In the genomic region with DNA sequence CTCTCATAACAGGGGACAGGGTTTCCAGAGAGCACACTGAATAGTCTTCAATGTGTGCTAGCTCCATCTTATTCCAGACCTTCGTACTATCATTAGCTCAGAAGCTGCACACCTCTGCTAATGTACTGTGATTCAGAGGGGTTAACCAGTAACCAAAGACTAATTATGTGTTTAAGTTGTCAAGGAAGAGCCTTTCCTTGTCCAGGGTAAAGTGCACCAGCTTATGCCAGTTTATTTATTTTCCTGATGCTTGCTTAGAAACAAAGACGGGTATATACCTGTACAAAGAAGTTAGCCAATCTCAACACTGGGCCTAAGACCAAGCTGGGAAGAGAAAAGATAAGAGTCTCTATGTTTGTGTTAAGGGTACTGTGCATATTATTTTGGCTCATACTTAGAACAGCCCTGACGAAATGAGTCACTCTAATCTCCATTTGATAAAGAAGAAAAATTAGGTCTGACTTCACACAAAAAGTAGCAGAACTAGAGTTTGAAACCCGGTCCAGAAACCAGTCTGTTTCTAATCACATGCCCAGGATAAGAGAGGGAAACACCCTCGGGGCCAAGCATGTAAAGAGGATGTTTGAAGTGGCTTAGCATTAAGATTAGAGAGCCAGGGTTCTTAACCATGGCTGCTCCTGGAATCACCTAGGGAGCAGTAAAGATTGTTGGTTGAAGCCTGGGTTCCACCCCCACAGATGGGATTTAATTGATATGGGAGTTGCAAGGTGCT, we compare ENCODE assay signal across 12 mouse cellular contexts. TPM values are rescaled to one million over a fixed set of nuclear protein-coding genes. Genes with fewer than 3 reads are reported as not detected.
DNase-seq lines count a peak whose midpoint lies in the region; ATAC-seq and TF ChIP-seq lines count a peak whose summit lies in the region.
"Had no signal": no experiment of that assay in that cellular context is flagged by ENCODE, and none has a peak within 500 bp of the region (broad histone marks: within the 10 kb centered on the region; RNA-seq: fewer than 3 reads in every experiment).

No protein-coding gene starts in this region.

- H3K4me1 ChIP-seq in kidney, postnatal 0 days (replicated peaks; ENCODE audit: insufficient read depth, low read length) = peaks cover 15% of the 10 kb centered on the region
- peaks cover 31% of the 10 kb centered on the region for H3K4me1 ChIP-seq in embryonic facial prominence, embryonic 14.5 days (ENCODE audit: control insufficient read depth, insufficient read depth, low read length)
- peaks cover 60% of the 10 kb centered on the region for H3K4me1 ChIP-seq in neural tube, embryonic 13.5 days (replicated peaks)
- H3K4me1 ChIP-seq in forebrain, embryonic 15.5 days = peaks cover 37% of the 10 kb centered on the region

- WGBS in kidney, postnatal 0 days = 51% methylated on average over 5 of the region's 5 CpGs
- WGBS in embryonic facial prominence, embryonic 14.5 days = 47% methylated on average over 5 of the region's 5 CpGs
- 25% methylated on average over 5 of the region's 5 CpGs for WGBS in large intestine, adult 2 months
- 57% methylated on average over 5 of the region's 5 CpGs for WGBS in neural tube, embryonic 13.5 days
- 63% methylated on average over 5 of the region's 5 CpGs for WGBS in forebrain, embryonic 15.5 days

- no peaks in the 10 kb centered on the region for H3K36me3 ChIP-seq in kidney, postnatal 0 days (ENCODE audit: insufficient read depth, low read length)
- no peaks in the 10 kb centered on the region for H3K36me3 ChIP-seq in embryonic facial prominence, embryonic 14.5 days (ENCODE audit: control insufficient read depth, insufficient read depth, low read length)
- H3K36me3 ChIP-seq in neural tube, embryonic 13.5 days = no peaks in the 10 kb centered on the region
- H3K36me3 ChIP-seq in forebrain, embryonic 15.5 days = no peaks in the 10 kb centered on the region
- H3K36me3 ChIP-seq: limb, embryonic 15.5 days had no signal

- H3K27ac ChIP-seq in kidney, postnatal 0 days = no peak overlapping the region
- H3K27ac ChIP-seq in embryonic facial prominence, embryonic 14.5 days (replicated peaks; ENCODE audit: low read depth, low read length) = no peak overlapping the region
- peak overlapping the region; percentile 33 for H3K27ac ChIP-seq in neural tube, embryonic 13.5 days (replicated peaks)
- H3K27ac ChIP-seq in forebrain, embryonic 15.5 days (replicated peaks) = no peak overlapping the region
- H3K27ac ChIP-seq: limb, embryonic 15.5 days had no signal

- ATAC-seq in kidney, postnatal 0 days (replicated peaks; ENCODE audit: low FRiP score, low read depth) = no peak
- ATAC-seq in embryonic facial prominence, embryonic 14.5 days (ENCODE audit: low read depth) = no peak
- ATAC-seq in neural tube, embryonic 13.5 days (ENCODE audit: low read depth) = no peak
- ATAC-seq in forebrain, embryonic 15.5 days (replicated peaks) = no peak
- ATAC-seq: midbrain, embryonic 16.5 days had no signal

- H3K4me2 ChIP-seq in kidney, postnatal 0 days (ENCODE audit: low read length) = 0 out of 2 replicates have a peak overlapping the region, but pooled peaks have one; percentile 2
- H3K4me2 ChIP-seq in embryonic facial prominence, embryonic 14.5 days (ENCODE audit: low read depth, low read length) = 0 out of 2 replicates have a peak overlapping the region, but pooled peaks have one; percentile 12
- peak overlapping the region; percentile 92 for H3K4me2 ChIP-seq in neural tube, embryonic 13.5 days
- H3K4me2 ChIP-seq in forebrain, embryonic 15.5 days (replicated peaks) = no peak overlapping the region
- H3K4me2 ChIP-seq: limb, embryonic 15.5 days had no signal

- no peak for TF ChIP-seq CTCF in kidney, postnatal 0 days (IDR thresholded peaks at IDR 0.05; ENCODE audit: low read depth)

- H3K4me3 ChIP-seq in kidney, postnatal 0 days (replicated peaks; ENCODE audit: low read depth, low read length) = no peak overlapping the region
- H3K4me3 ChIP-seq in embryonic facial prominence, embryonic 14.5 days (ENCODE audit: low read depth, low read length) = no peak overlapping the region
- H3K4me3 ChIP-seq in neural tube, embryonic 13.5 days = no peak overlapping the region; the same call in 1 of the 2 replicates
- H3K4me3 ChIP-seq in forebrain, embryonic 15.5 days = no peak overlapping the region
- H3K4me3 ChIP-seq: limb, embryonic 15.5 days had no signal

- no peaks in the 10 kb centered on the region for H3K9me3 ChIP-seq in kidney, postnatal 0 days (replicated peaks; ENCODE audit: low read length)
- H3K9me3 ChIP-seq in embryonic facial prominence, embryonic 14.5 days (ENCODE audit: control insufficient read depth, low read length) = no peaks in the 10 kb centered on the region
- no peaks in the 10 kb centered on the region for H3K9me3 ChIP-seq in neural tube, embryonic 13.5 days
- H3K9me3 ChIP-seq in forebrain, embryonic 15.5 days = no peaks in the 10 kb centered on the region
- H3K9me3 ChIP-seq: limb, embryonic 15.5 days had no signal

- no peak overlapping the region for H3K9ac ChIP-seq in kidney, postnatal 0 days (ENCODE audit: low read depth, low read length)
- no peak overlapping the region for H3K9ac ChIP-seq in embryonic facial prominence, embryonic 14.5 days (ENCODE audit: low read depth, low read length)
- H3K9ac ChIP-seq in neural tube, embryonic 13.5 days = no peak overlapping the region
- no peak overlapping the region for H3K9ac ChIP-seq in forebrain, embryonic 15.5 days (replicated peaks)
- H3K9ac ChIP-seq: limb, embryonic 15.5 days had no signal

- peak; percentile 5 for DNase-seq in kidney, postnatal 0 days (ENCODE audit: low spot score)
- DNase-seq in kidney, postnatal 4 days = no peak
- peak; percentile 14 for DNase-seq in embryonic facial prominence, embryonic 14.5 days (ENCODE audit: low spot score)
- DNase-seq in large intestine, adult 2 months (ENCODE audit: low read depth, low spot score) = peak; percentile 56
- no peak for DNase-seq in B cell, adult 2 months
- DNase-seq: cerebellum, postnatal 14 days; kidney, adult 9 months; thymus, postnatal 36 days had no signal

- H3K27me3 ChIP-seq in kidney, postnatal 0 days (ENCODE audit: insufficient read depth, low read length) = no peaks in the 10 kb centered on the region
- no peaks in the 10 kb centered on the region for H3K27me3 ChIP-seq in embryonic facial prominence, embryonic 14.5 days (replicated peaks; ENCODE audit: control insufficient read depth, insufficient read depth, low read length)
- H3K27me3 ChIP-seq in neural tube, embryonic 13.5 days = no peaks in the 10 kb centered on the region
- H3K27me3 ChIP-seq in forebrain, embryonic 15.5 days = no peaks in the 10 kb centered on the region
- H3K27me3 ChIP-seq: limb, embryonic 15.5 days had no signal

RNA-seq across cellular contexts. Expression of a gene that starts 4.3 kb away (rescaled TPM):
- polyA plus RNA-seq in kidney, postnatal 0 days (2015; fragmentation: Nextera tagmentation; extraction: Ambion mirVana) = 51.5 and 57.3 TPM in 2 replicates
- 57.4 and 58.0 TPM in 2 replicates for polyA plus RNA-seq in embryonic facial prominence, embryonic 14.5 days (2014; fragmentation: Nextera tagmentation; extraction: Ambion mirVana)
- 19.0 and 33.6 TPM in 2 replicates for polyA plus RNA-seq in large intestine, adult 2 months (2012; rRNA removed)
- polyA plus RNA-seq in neural tube, embryonic 13.5 days (2015; fragmentation: Nextera tagmentation; extraction: Ambion mirVana) = 37.6 and 42.4 TPM in 2 replicates
- 31.5 and 34.8 TPM in 2 replicates for polyA plus RNA-seq in forebrain, embryonic 15.5 days (2015; fragmentation: Nextera tagmentation; extraction: Ambion mirVana)

Comparison
In these comparisons a context has a peak if more than half of its experiments do, and no peak if none do; other contexts are left out.
1. DNase-seq: peak in kidney, postnatal 0 days (single experiment), embryonic facial prominence, embryonic 14.5 days (single experiment) and large intestine, adult 2 months (single experiment); none in kidney, postnatal 4 days (0 of 2) and B cell, adult 2 months (0 of 2).